Mouse (Mus musculus) CD4-positive, CD25-positive, alpha-beta regulatory T cell, adult 9 weeks (primary cell): Measurements from ENCODE around the gene Gm21976. TPM values are rescaled to one million over a fixed set of nuclear protein-coding genes. Genes with fewer than 3 reads are reported as not detected.

ENCODE experiments used
- polyA plus RNA-seq: library from polyadenylated mRNA; unstranded; fragments of 100-300 nt; shearing (Covaris generic); gene quantifications from one replicate; pipeline ENCODE4 v1.2.1, GENCODE M21; 2017

Gm21976 gene
- polyA plus RNA-seq: not detected

DNA sequence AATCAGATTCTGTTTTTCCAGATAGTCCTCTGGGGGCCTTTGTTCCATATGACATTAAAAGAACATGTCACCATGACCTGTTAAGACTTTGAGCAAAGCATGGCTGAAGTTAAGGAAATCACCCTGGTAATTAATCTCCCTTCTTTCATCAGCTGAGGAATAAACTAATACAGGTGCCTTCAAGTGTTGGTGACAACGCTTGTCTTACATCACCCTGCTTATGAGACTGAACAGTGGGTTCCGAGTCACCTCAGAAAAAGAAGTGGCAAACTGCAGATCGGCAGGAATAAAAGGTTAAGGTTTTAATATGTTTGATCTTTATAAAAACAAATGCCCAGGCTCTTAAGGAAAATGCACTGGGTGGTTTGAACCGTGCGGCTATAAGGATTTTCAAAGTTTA, at the start of gene Gm21976:
Gm21976 (plus strand) TSS at position 202 of the 400 bp plus-strand sequence.

DNA sequence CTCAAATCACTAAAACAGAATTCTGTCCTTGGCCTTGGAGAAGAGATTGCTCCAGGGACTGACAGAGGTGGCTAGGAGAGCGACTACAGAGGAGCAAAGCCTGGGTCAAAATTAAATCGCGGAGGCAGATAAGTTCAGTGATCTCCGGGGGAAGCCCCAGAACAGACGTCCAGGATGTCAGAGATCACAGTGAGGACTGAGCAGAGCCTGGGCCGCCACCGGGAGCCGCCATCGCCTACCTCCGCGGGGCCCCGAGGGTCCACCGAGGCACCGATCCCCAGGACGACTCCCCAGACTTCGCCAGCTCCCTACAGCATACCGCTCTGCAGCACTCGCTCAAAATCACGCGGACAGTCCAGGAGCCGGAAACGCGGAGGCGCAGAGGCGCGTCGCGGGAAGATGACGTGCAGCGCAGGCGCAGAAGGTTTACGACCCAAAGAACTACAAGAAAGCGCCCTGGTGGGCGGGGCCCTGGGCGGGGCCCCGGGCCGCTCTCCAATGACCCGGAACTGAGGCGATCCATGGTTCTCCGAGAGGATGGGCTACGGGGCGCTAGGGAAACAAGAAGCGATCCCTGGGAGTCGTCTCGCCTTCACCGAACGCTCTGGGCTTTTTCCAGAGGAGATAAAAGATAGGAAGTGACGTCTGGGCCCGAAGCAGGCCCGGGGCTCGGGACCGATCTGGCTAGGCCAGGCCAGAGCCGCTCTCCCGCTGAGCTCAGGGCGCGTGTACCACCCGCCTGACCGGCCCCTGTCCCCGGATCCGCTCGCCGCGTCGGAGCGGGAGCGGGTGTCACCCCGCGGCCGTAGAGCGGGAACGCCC, 16.8 kb upstream of the Gm21976 start, which contains the start of the genes Utp15 and Ankra2:
Utp15 (minus strand) TSS at position 406 of the 822 bp plus-strand sequence.
Ankra2 (plus strand) TSS at position 439 of the 822 bp plus-strand sequence.

DNA sequence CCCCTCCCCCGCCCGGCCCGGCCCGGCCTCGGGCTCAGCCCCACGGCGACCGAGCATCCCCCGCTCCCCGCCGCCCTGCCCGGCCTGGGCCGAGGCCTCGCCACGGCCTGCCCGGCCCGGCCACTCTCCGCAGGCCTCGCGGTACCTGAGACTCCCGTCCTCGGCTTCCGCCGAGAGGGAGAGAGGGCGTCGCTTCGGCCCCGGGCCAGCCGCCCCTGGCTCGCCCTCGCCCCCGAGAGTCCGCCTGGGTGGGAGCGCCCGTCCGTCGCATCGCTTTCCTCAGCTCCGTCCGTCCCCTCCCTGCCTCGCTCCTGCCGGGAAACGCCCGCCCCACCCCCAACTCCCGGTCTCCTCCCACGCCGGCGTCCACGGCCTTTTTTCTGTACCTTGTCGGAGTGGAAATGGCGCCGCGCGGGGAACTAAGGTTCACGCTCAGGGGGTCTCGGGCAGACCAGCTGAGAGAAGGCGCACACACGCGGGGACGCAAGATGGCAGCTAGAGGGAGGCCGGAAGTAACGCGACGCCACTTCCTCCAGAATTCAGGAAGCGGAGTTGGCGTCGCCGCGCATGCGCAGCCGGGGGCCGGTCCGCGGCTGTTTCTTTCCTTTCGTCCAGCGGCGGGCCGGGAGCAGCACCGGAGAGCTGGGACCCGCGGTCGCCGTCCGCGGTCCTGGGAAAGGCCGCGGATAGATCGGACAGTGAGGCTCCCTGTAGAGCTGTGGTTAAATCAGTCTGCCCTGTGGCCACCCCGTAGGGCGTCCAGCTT, 37.0 kb downstream of the Gm21976 start, which contains the start of gene Btf3:
Btf3 (minus strand) TSS at position 527 of the 766 bp plus-strand sequence.

DNA sequence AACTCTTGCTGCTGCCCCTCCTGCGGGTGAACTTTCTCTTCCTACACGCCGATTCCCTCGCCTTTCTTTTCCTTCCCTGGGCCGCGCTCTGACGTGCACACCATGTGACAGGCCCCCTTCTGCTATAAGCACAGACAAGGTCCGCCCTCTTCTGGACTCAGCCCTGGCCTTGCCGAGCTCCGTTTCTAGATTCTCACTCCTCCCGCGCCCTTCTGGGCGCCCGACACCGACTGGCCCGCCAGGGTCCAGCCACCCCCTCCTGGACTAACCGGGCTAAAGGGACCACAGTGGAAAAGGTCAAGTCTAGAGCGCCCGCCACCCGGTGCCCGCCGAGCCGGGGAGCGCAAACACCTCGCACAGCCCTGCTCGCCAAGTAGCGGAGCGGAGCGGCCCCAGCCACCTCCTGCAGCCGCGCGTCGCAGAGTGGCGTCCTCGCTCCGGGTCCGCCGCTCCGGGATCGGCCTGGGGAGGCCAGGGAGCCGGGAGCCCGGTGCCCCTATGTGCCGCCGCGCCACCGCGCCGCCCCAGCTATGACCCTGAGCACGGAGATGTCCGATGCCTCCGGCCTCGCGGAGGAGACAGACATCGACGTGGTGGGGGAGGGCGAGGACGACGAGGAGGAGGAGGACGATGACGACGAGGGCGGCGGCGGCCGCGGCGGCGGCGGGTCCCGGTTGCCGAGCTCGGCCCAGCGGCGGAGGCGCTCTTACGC, 74.6 kb downstream of the Gm21976 start, which contains the start of gene Foxd1:
Foxd1 (plus strand) TSS at position 153 of the 712 bp plus-strand sequence.

Other genes with a start within 250 kb of the Gm21976 start
- not detected for gene Arhgef28, start 73.4 kb upstream of the Gm21976 start, polyA plus RNA-seq
- gene Utp15, start 16.8 kb upstream of the Gm21976 start, polyA plus RNA-seq: 61.5 TPM
- gene Ankra2, start 16.8 kb upstream of the Gm21976 start, polyA plus RNA-seq: 22.3 TPM
- 663 TPM for gene Btf3, start 37.1 kb downstream of the Gm21976 start, polyA plus RNA-seq
- gene Foxd1, start 74.4 kb downstream of the Gm21976 start, polyA plus RNA-seq: not detected
- gene Gm10320, start 212.1 kb downstream of the Gm21976 start, polyA plus RNA-seq: not detected